Mouse (Mus musculus): Measurements from ENCODE around the gene Coq8b. TPM values are rescaled to one million over a fixed set of nuclear protein-coding genes. Genes with fewer than 3 reads are reported as not detected.

The Coq8b gene
- polyA plus RNA-seq, 1 experiment from 2014 or later, result 19.7 TPM

GRCm38 (mm10) chr7:27197634-27198033 is 35.2 kb upstream of the Coq8b start:
- no peaks in the 10 kb centered on the region for H3K27me3 ChIP-seq (ENCODE audit: control insufficient read depth, insufficient read depth, low read length)
- H3K4me1 ChIP-seq (ENCODE audit: control insufficient read depth, insufficient read depth, low read length), result peaks cover 12% of the 10 kb centered on the region; the same call in 1 of the 2 replicates
- no peak overlapping the region for H3K27ac ChIP-seq (ENCODE audit: low read length)
- H3K4me3 ChIP-seq (ENCODE audit: low read depth, low read length), result no peak overlapping the region
- H3K9ac ChIP-seq (replicated peaks; ENCODE audit: low read depth, low read length), result no peak overlapping the region
- ATAC-seq (ENCODE audit: insufficient number of reproducible peaks, insufficient read depth, low FRiP score, low read depth), result no peak
- no peaks in the 10 kb centered on the region for H3K9me3 ChIP-seq (ENCODE audit: control insufficient read depth, low read depth, low read length)
- peaks cover 14% of the 10 kb centered on the region for H3K36me3 ChIP-seq (ENCODE audit: control insufficient read depth, insufficient read depth, low read length)
- no peak overlapping the region for H3K4me2 ChIP-seq (replicated peaks; ENCODE audit: low read depth, low read length)
- 95% methylated on average over 8 of the region's 8 CpGs for WGBS

GRCm38 (mm10) chr7:27198355-27198754 is 34.5 kb upstream of the Coq8b start:
- no peak overlapping the region for H3K4me2 ChIP-seq (replicated peaks; ENCODE audit: low read depth, low read length)
- no peaks in the 10 kb centered on the region for H3K27me3 ChIP-seq (ENCODE audit: control insufficient read depth, insufficient read depth, low read length)
- H3K36me3 ChIP-seq (ENCODE audit: control insufficient read depth, insufficient read depth, low read length), result peaks cover 14% of the 10 kb centered on the region
- no peak for ATAC-seq (ENCODE audit: insufficient number of reproducible peaks, insufficient read depth, low FRiP score, low read depth)
- H3K9ac ChIP-seq (replicated peaks; ENCODE audit: low read depth, low read length), result no peak overlapping the region
- H3K9me3 ChIP-seq (ENCODE audit: control insufficient read depth, low read depth, low read length), result no peaks in the 10 kb centered on the region
- no peak overlapping the region for H3K4me3 ChIP-seq (ENCODE audit: low read depth, low read length)
- H3K27ac ChIP-seq (ENCODE audit: low read length), result no peak overlapping the region
- peaks cover 11% of the 10 kb centered on the region; the same call in 1 of the 2 replicates for H3K4me1 ChIP-seq (ENCODE audit: control insufficient read depth, insufficient read depth, low read length)

DNA sequence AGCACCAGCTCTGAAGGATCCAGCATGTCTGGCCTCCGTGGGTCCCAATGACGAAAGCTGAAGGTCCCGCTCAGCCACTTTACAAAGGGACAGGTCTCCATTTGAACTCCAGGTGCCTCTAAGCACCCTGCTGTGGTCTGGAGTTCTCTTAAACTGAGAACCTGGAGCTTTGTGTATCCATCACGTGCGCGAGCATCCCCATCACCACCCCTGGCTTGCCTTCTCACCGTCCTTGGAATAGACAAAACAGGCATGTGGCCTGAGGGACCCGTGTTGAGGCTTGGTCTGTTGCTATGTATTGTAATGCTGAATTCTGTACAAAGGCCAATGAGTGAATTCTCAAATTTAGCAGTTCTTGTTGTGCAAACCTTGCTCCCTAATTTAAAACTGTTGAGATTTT is 34.0 kb upstream of the Coq8b start:
- H3K4me1 ChIP-seq (ENCODE audit: control insufficient read depth, insufficient read depth, low read length), result peaks cover 9% of the 10 kb centered on the region; the same call in 1 of the 2 replicates
- no peaks in the 10 kb centered on the region for H3K9me3 ChIP-seq (ENCODE audit: control insufficient read depth, low read depth, low read length)
- H3K4me2 ChIP-seq (replicated peaks; ENCODE audit: low read depth, low read length), result no peak overlapping the region
- H3K9ac ChIP-seq (replicated peaks; ENCODE audit: low read depth, low read length), result no peak overlapping the region
- no peak for ATAC-seq (ENCODE audit: insufficient number of reproducible peaks, insufficient read depth, low FRiP score, low read depth)
- H3K27me3 ChIP-seq (ENCODE audit: control insufficient read depth, insufficient read depth, low read length), result no peaks in the 10 kb centered on the region
- H3K27ac ChIP-seq (ENCODE audit: low read length), result no peak overlapping the region
- H3K36me3 ChIP-seq (ENCODE audit: control insufficient read depth, insufficient read depth, low read length), result peaks cover 12% of the 10 kb centered on the region
- no peak overlapping the region for H3K4me3 ChIP-seq (ENCODE audit: low read depth, low read length)
- WGBS, result 91% methylated on average over 8 of the region's 8 CpGs

GRCm38 (mm10) chr7:27203730-27204449 is 28.9 kb upstream of the Coq8b start:
- peaks cover 33% of the 10 kb centered on the region for H3K36me3 ChIP-seq (ENCODE audit: control insufficient read depth, insufficient read depth, low read length)
- 94% methylated on average over 8 of the region's 8 CpGs for WGBS
- H3K4me1 ChIP-seq (ENCODE audit: control insufficient read depth, insufficient read depth, low read length), result no peaks in the 10 kb centered on the region
- H3K27ac ChIP-seq (ENCODE audit: low read length), result no peak overlapping the region
- no peak for ATAC-seq (ENCODE audit: insufficient number of reproducible peaks, insufficient read depth, low FRiP score, low read depth)
- H3K9ac ChIP-seq (replicated peaks; ENCODE audit: low read depth, low read length), result no peak overlapping the region
- H3K9me3 ChIP-seq (ENCODE audit: control insufficient read depth, low read depth, low read length), result no peaks in the 10 kb centered on the region
- no peak overlapping the region for H3K4me3 ChIP-seq (ENCODE audit: low read depth, low read length)
- H3K4me2 ChIP-seq (replicated peaks; ENCODE audit: low read depth, low read length), result no peak overlapping the region
- H3K27me3 ChIP-seq (ENCODE audit: control insufficient read depth, insufficient read depth, low read length), result no peaks in the 10 kb centered on the region

GRCm38 (mm10) chr7:27212626-27213025 is 20.2 kb upstream of the Coq8b start:
- Histone ChIP-seq H3K4me3 (ENCODE audit: low read depth, low read length) (no peak overlapping the region), H3K36me3 (ENCODE audit: control insufficient read depth, insufficient read depth, low read length) (peaks cover 55% of the 10 kb centered on the region), H3K4me1 (ENCODE audit: control insufficient read depth, insufficient read depth, low read length) (no peaks in the 10 kb centered on the region), H3K4me2 (replicated peaks; ENCODE audit: low read depth, low read length) (no peak overlapping the region), H3K27ac (ENCODE audit: low read length) (no peak overlapping the region), H3K9me3 (ENCODE audit: control insufficient read depth, low read depth, low read length) (no peaks in the 10 kb centered on the region), H3K27me3 (ENCODE audit: control insufficient read depth, insufficient read depth, low read length) (no peaks in the 10 kb centered on the region), H3K9ac (replicated peaks; ENCODE audit: low read depth, low read length) (no peak overlapping the region)
- WGBS, result 94% methylated on average over 2 of the region's 2 CpGs
- ATAC-seq (ENCODE audit: insufficient number of reproducible peaks, insufficient read depth, low FRiP score, low read depth), result no peak; the same call in 1 of the 2 replicates

- WGBS, result 90% methylated on average over 7 of the region's 7 CpGs
- Histone ChIP-seq H3K27me3 (ENCODE audit: control insufficient read depth, insufficient read depth, low read length) (no peaks in the 10 kb centered on the region), H3K9ac (replicated peaks; ENCODE audit: low read depth, low read length) (no peak overlapping the region), H3K9me3 (ENCODE audit: control insufficient read depth, low read depth, low read length) (no peaks in the 10 kb centered on the region), H3K4me2 (replicated peaks; ENCODE audit: low read depth, low read length) (no peak overlapping the region), H3K36me3 (ENCODE audit: control insufficient read depth, insufficient read depth, low read length) (peaks cover 10% of the 10 kb centered on the region), H3K4me1 (ENCODE audit: control insufficient read depth, insufficient read depth, low read length) (peaks cover 3% of the 10 kb centered on the region; the same call in 1 of the 2 replicates), H3K4me3 (ENCODE audit: low read depth, low read length) (no peak overlapping the region), H3K27ac (ENCODE audit: low read length) (no peak overlapping the region)
- ATAC-seq (ENCODE audit: insufficient number of reproducible peaks, insufficient read depth, low FRiP score, low read depth), result no peak
Measured at GRCm38 (mm10) chr7:27218586-27218985, 14.2 kb upstream of the Coq8b start.

DNA sequence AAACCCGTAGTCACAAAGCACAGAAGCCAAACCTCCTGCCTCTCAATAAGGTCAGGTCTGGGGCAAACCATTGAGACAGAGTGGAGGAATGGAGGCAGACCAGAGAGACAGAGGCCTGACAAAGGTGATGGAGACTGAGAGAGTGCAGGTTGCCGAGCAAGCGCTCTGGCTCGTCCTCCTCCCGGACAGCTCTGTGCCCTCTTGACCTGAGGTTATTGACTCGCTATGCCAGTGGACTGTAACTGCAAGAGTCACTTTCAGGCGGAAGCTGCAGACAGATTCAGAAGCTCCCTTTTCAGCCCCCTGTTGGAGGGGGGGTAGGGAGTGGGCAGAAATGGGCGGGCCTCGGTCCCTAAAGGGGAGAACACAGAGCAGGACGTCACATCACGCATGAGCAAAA is 12.9 kb upstream of the Coq8b start:
- Histone ChIP-seq H3K27ac (ENCODE audit: low read length) (no peak overlapping the region), H3K4me2 (replicated peaks; ENCODE audit: low read depth, low read length) (no peak overlapping the region), H3K9me3 (ENCODE audit: control insufficient read depth, low read depth, low read length) (no peaks in the 10 kb centered on the region), H3K9ac (replicated peaks; ENCODE audit: low read depth, low read length) (no peak overlapping the region), H3K4me1 (ENCODE audit: control insufficient read depth, insufficient read depth, low read length) (peaks cover 14% of the 10 kb centered on the region), H3K4me3 (ENCODE audit: low read depth, low read length) (no peak overlapping the region), H3K27me3 (ENCODE audit: control insufficient read depth, insufficient read depth, low read length) (no peaks in the 10 kb centered on the region), H3K36me3 (ENCODE audit: control insufficient read depth, insufficient read depth, low read length) (no peaks in the 10 kb centered on the region; the same call in 1 of the 2 replicates)
- 67% methylated on average over 11 of the region's 11 CpGs for WGBS
- no peak for ATAC-seq (ENCODE audit: insufficient number of reproducible peaks, insufficient read depth, low FRiP score, low read depth)

GRCm38 (mm10) chr7:27221939-27222338 is 10.9 kb upstream of the Coq8b start:
- Histone ChIP-seq H3K4me2 (replicated peaks; ENCODE audit: low read depth, low read length) (no peak overlapping the region), H3K27ac (ENCODE audit: low read length) (no peak overlapping the region), H3K9me3 (ENCODE audit: control insufficient read depth, low read depth, low read length) (no peaks in the 10 kb centered on the region), H3K36me3 (ENCODE audit: control insufficient read depth, insufficient read depth, low read length) (no peaks in the 10 kb centered on the region), H3K4me3 (ENCODE audit: low read depth, low read length) (no peak overlapping the region), H3K4me1 (ENCODE audit: control insufficient read depth, insufficient read depth, low read length) (peaks cover 34% of the 10 kb centered on the region), H3K27me3 (ENCODE audit: control insufficient read depth, insufficient read depth, low read length) (no peaks in the 10 kb centered on the region), H3K9ac (replicated peaks; ENCODE audit: low read depth, low read length) (no peak overlapping the region)
- 66% methylated on average over 6 of the region's 6 CpGs for WGBS
- ATAC-seq (ENCODE audit: insufficient number of reproducible peaks, insufficient read depth, low FRiP score, low read depth), result no peak

GRCm38 (mm10) chr7:27222538-27222937 is 10.3 kb upstream of the Coq8b start:
- H3K27ac ChIP-seq (ENCODE audit: low read length), result no peak overlapping the region
- no peak for ATAC-seq (ENCODE audit: insufficient number of reproducible peaks, insufficient read depth, low FRiP score, low read depth)
- WGBS, result 59% methylated on average over 1 of the region's 1 CpGs

More at GRCm38 (mm10) chr7:27222538-27222937, 10.3 kb upstream of the Coq8b start:
- Histone ChIP-seq H3K4me2 (replicated peaks; ENCODE audit: low read depth, low read length) (no peak overlapping the region), H3K4me1 (ENCODE audit: control insufficient read depth, insufficient read depth, low read length) (peaks cover 40% of the 10 kb centered on the region), H3K9ac (replicated peaks; ENCODE audit: low read depth, low read length) (no peak overlapping the region), H3K27me3 (ENCODE audit: control insufficient read depth, insufficient read depth, low read length) (no peaks in the 10 kb centered on the region), H3K36me3 (ENCODE audit: control insufficient read depth, insufficient read depth, low read length) (no peaks in the 10 kb centered on the region), H3K4me3 (ENCODE audit: low read depth, low read length) (no peak overlapping the region), H3K9me3 (ENCODE audit: control insufficient read depth, low read depth, low read length) (no peaks in the 10 kb centered on the region)

Data from stomach, embryonic 14.5 days (tissue).